Mouse (Mus musculus): ENCODE measurements around the gene Gm14151. TPM values are rescaled to one million over a fixed set of nuclear protein-coding genes. Genes with fewer than 3 reads are reported as not detected.
"Not testable (repeated sequence)": the region's sequence is repeated elsewhere in the genome, so short reads cannot be mapped to it uniquely, and the experiment has no call there.

The Gm14151 gene
- not detected in 2 replicates for total RNA-seq (2014; rRNA removed)
- not detected in 2 replicates for polyA plus RNA-seq (2015; fragmentation: Nextera tagmentation; extraction: Ambion mirVana)

GRCm38 (mm10) chr2:151092250-151092649, at the start of gene Gm14151:
Gene Gm14151, minus strand, starts transcription at chr2:151092350.
- not testable (repeated sequence) for H3K27ac ChIP-seq (ENCODE audit: low read depth, low read length)
- no CpG with 5 or more reads among the region's 3 CpGs for WGBS

GRCm38 (mm10) chr2:151097945-151098344, 5.8 kb upstream of the Gm14151 start, which contains the start of gene Gm14147:
Gene Gm14147, plus strand, starts transcription at chr2:151098245.
- WGBS = no CpG with 5 or more reads among the region's 3 CpGs
- not testable (repeated sequence) for H3K9me3 ChIP-seq (ENCODE audit: low read length); H3K27ac ChIP-seq (ENCODE audit: low read depth, low read length); H3K4me3 ChIP-seq (ENCODE audit: low read depth, low read length); H3K4me1 ChIP-seq (ENCODE audit: insufficient read depth); DNase-seq; H3K27me3 ChIP-seq (ENCODE audit: insufficient read depth, low read length); H3K36me3 ChIP-seq (ENCODE audit: insufficient read depth); H3K9ac ChIP-seq; ATAC-seq; H3K4me2 ChIP-seq (ENCODE audit: low read depth)

More at GRCm38 (mm10) chr2:151092250-151092649, at the start of gene Gm14151:
- not testable (repeated sequence) for H3K4me3 ChIP-seq (ENCODE audit: low read depth, low read length); H3K9me3 ChIP-seq (ENCODE audit: low read length); ATAC-seq; H3K4me2 ChIP-seq (ENCODE audit: low read depth); H3K27me3 ChIP-seq (ENCODE audit: insufficient read depth, low read length); H3K9ac ChIP-seq; H3K4me1 ChIP-seq (ENCODE audit: insufficient read depth); DNase-seq; H3K36me3 ChIP-seq (ENCODE audit: insufficient read depth)

- H3K36me3 ChIP-seq (ENCODE audit: insufficient read depth) = no peaks in the 10 kb centered on the region
- H3K4me2 ChIP-seq (ENCODE audit: low read depth) = no peak overlapping the region
- ATAC-seq (no peak), DNase-seq (no peak)
- H3K27ac ChIP-seq (ENCODE audit: low read depth, low read length) = no peak overlapping the region
- WGBS = 91% methylated on average over 1 of the region's 1 CpGs
- H3K9ac ChIP-seq = no peak overlapping the region
- no peaks in the 10 kb centered on the region for H3K4me1 ChIP-seq (ENCODE audit: insufficient read depth)
- H3K27me3 ChIP-seq (ENCODE audit: insufficient read depth, low read length) = no peaks in the 10 kb centered on the region
- TF ChIP-seq CTCF (IDR thresholded peaks at IDR 0.05; ENCODE audit: low read depth) = no peak
- H3K9me3 ChIP-seq (ENCODE audit: low read length) = no peaks in the 10 kb centered on the region
- no peak overlapping the region for H3K4me3 ChIP-seq (ENCODE audit: low read depth, low read length)
These were observed 35.5 kb downstream of the Gm14151 start for GRCm38 (mm10) chr2:151056637-151057036.

- ATAC-seq (no peak), DNase-seq (no peak)
- 88% methylated on average over 1 of the region's 1 CpGs for WGBS
- no peaks in the 10 kb centered on the region for H3K9me3 ChIP-seq (ENCODE audit: low read length)
- no peak overlapping the region for H3K9ac ChIP-seq
- no peak overlapping the region for H3K4me3 ChIP-seq (ENCODE audit: low read depth, low read length)
- no peak overlapping the region for H3K4me2 ChIP-seq (ENCODE audit: low read depth)
- peaks cover 10% of the 10 kb centered on the region for H3K4me1 ChIP-seq (ENCODE audit: insufficient read depth)
- no peak overlapping the region for H3K27ac ChIP-seq (ENCODE audit: low read depth, low read length)
- H3K36me3 ChIP-seq (ENCODE audit: insufficient read depth) = no peaks in the 10 kb centered on the region
- H3K27me3 ChIP-seq (ENCODE audit: insufficient read depth, low read length) = no peaks in the 10 kb centered on the region
- TF ChIP-seq CTCF (IDR thresholded peaks at IDR 0.05; ENCODE audit: low read depth) = no peak
These were observed 51.7 kb downstream of the Gm14151 start for GRCm38 (mm10) chr2:151040411-151040810.

- peak; percentile 28 for ATAC-seq
These were observed 52.4 kb downstream of the Gm14151 start for GRCm38 (mm10) chr2:151039726-151040125.

GRCm38 (mm10) chr2:151039232-151039695, 52.9 kb downstream of the Gm14151 start, which contains the start of the genes Ninl and Nanp:
Gene Ninl, minus strand, starts transcription at chr2:151039382.
Gene Nanp, minus strand, starts transcription at chr2:151039398.
- peak; percentile 96 for DNase-seq
- H3K9ac ChIP-seq = peak within 1 kb of the TSS; percentile 85
- H3K4me2 ChIP-seq (ENCODE audit: low read depth) = peak within 1 kb of the TSS; percentile 83
- TF ChIP-seq CTCF (IDR thresholded peaks at IDR 0.05; ENCODE audit: low read depth) = no peak
- H3K9me3 ChIP-seq (ENCODE audit: low read length) = no peaks in the 10 kb centered on the region
- peaks cover 10% of the 10 kb centered on the region for H3K4me1 ChIP-seq (ENCODE audit: insufficient read depth)
- under 1% methylated on average over 34 of the region's 34 CpGs for whole genome bisulfite sequencing
- peak within 1 kb of the TSS; percentile 73 for H3K27ac ChIP-seq (ENCODE audit: low read depth, low read length)
- H3K36me3 ChIP-seq (ENCODE audit: insufficient read depth) = no peaks in the 10 kb centered on the region
- no peaks in the 10 kb centered on the region for H3K27me3 ChIP-seq (ENCODE audit: insufficient read depth, low read length)
- ATAC-seq = peak; percentile 93
- H3K4me3 ChIP-seq (ENCODE audit: low read depth, low read length) = peak within 1 kb of the TSS; percentile 56

More at GRCm38 (mm10) chr2:151039726-151040125, 52.4 kb downstream of the Gm14151 start:
- no peak for TF ChIP-seq CTCF (IDR thresholded peaks at IDR 0.05; ENCODE audit: low read depth)
- no peak for DNase-seq
- peak overlapping the region; percentile 83 for H3K4me2 ChIP-seq (ENCODE audit: low read depth)
- H3K36me3 ChIP-seq (ENCODE audit: insufficient read depth) = no peaks in the 10 kb centered on the region
- peak overlapping the region; percentile 73 for H3K27ac ChIP-seq (ENCODE audit: low read depth, low read length)
- H3K4me1 ChIP-seq (ENCODE audit: insufficient read depth) = peaks cover 10% of the 10 kb centered on the region
- peak overlapping the region; percentile 85 for H3K9ac ChIP-seq
- 33% methylated on average over 8 of the region's 8 CpGs for whole genome bisulfite sequencing
- no peaks in the 10 kb centered on the region for H3K9me3 ChIP-seq (ENCODE audit: low read length)
- H3K4me3 ChIP-seq (ENCODE audit: low read depth, low read length) = peak overlapping the region; percentile 56
- no peaks in the 10 kb centered on the region for H3K27me3 ChIP-seq (ENCODE audit: insufficient read depth, low read length)

- H3K36me3 ChIP-seq (ENCODE audit: insufficient read depth) = no peaks in the 10 kb centered on the region
- DNase-seq = no peak
- WGBS = 1% methylated on average over 27 of the region's 30 CpGs
- ATAC-seq = peak; percentile 58
- no peaks in the 10 kb centered on the region for H3K9me3 ChIP-seq (ENCODE audit: low read length)
- H3K4me3 ChIP-seq (ENCODE audit: low read depth, low read length) = peak overlapping the region; percentile 56
- H3K27me3 ChIP-seq (ENCODE audit: insufficient read depth, low read length) = no peaks in the 10 kb centered on the region
- H3K27ac ChIP-seq (ENCODE audit: low read depth, low read length) = peak overlapping the region; percentile 46
- TF ChIP-seq CTCF (IDR thresholded peaks at IDR 0.05; ENCODE audit: low read depth) = no peak
- H3K4me1 ChIP-seq (ENCODE audit: insufficient read depth) = peaks cover 10% of the 10 kb centered on the region
- peak overlapping the region; percentile 85 for H3K9ac ChIP-seq
- H3K4me2 ChIP-seq (ENCODE audit: low read depth) = peak overlapping the region; percentile 83
These were observed 53.3 kb downstream of the Gm14151 start for GRCm38 (mm10) chr2:151038811-151039222.

Data from forebrain, postnatal 0 days (tissue).